Mouse (Mus musculus): ENCODE data around the gene Adra2a. TPM values are rescaled to one million over a fixed set of nuclear protein-coding genes. Genes with fewer than 3 reads are reported as not detected.

The Adra2a gene
- polyA plus RNA-seq, 1 experiment from 2014 or later = 1.9 TPM

GRCm38 (mm10) chr19:54046684-54047070 is 2.7 kb downstream of the Adra2a start:
- Histone ChIP-seq H3K9ac (replicated peaks) (peak overlapping the region; percentile 72), H3K4me1 (replicated peaks) (peaks cover 31% of the 10 kb centered on the region), H3K9me3 (no peaks in the 10 kb centered on the region), H3K4me3 (replicated peaks) (peak overlapping the region; percentile 59), H3K27me3 (peaks cover 57% of the 10 kb centered on the region), H3K4me2 (replicated peaks) (peak overlapping the region; percentile 99), H3K27ac (no peak overlapping the region), H3K36me3 (no peaks in the 10 kb centered on the region)
- under 1% methylated on average over 46 of the region's 46 CpGs for WGBS
- ATAC-seq = no peak

DNA sequence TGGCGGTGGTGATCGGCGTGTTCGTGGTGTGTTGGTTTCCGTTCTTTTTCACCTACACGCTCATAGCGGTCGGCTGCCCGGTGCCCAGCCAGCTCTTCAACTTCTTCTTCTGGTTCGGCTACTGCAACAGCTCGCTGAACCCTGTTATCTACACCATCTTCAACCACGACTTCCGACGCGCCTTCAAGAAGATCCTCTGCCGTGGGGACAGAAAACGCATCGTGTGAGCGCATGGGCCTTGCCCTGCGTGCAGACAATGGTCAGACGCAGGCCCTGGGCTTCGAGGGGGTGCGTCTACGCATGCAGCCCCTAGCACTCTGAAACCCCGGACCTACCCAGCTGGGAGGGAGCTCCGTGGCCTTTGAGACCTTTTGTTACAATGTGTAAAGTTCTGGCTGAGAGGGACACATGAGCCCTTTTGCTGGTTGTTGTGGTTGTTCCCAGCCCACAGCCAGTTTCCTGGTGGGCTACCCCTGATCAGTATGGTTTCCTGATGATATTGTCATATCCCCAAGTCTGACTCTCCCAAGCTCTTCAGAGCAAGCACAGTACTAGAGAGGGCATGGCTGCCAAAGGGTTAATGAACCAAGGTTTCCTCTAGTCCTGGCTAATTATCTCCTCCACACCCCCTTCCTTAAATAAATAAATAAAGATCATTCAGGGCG is 3.6 kb downstream of the Adra2a start:
- WGBS = under 1% methylated on average over 27 of the region's 27 CpGs

DNA sequence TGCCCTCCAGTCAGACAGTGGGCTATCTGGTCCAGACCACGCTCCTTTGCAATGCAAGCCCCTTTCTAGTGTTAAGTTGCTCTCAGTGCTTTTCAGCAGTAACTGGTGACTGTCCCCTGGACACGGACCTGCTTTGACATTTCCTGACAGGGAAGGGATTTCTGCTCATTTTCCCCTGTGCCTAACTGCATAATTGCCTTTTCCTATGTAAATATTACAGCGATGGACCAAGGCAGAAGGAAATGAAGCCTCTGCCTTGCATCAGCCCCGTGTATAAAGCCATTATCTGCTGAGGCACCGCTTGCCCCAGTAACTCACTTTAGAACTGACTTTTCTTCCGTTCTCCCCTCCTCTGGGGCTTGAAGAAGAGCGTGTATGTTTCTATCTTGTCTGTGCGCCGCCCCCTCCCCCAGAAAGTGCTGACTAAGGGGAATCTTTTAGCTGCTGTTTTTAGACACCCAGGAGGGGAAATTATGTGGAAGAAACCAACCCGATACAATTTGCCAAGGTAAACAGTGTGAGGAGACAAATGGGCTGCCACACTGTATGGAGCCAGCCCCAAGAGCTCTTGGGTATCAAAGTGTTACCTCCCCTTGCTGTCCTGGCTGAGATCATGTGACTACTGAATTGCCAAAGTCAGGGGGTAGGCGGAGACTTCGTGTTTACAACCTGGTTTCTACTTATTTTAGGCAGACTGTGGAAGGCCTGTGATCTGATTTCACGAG is 4.4 kb downstream of the Adra2a start:
- WGBS = 11% methylated on average over 13 of the region's 13 CpGs
- peaks cover 31% of the 10 kb centered on the region for H3K4me1 ChIP-seq (replicated peaks)
- H3K9ac ChIP-seq (replicated peaks) = no peak overlapping the region
- peak overlapping the region; percentile 59; the same call in 1 of the 2 replicates for H3K4me3 ChIP-seq (replicated peaks)
- no peak overlapping the region for H3K27ac ChIP-seq
- H3K36me3 ChIP-seq = no peaks in the 10 kb centered on the region
- H3K9me3 ChIP-seq = no peaks in the 10 kb centered on the region
- peak overlapping the region; percentile 99 for H3K4me2 ChIP-seq (replicated peaks)
- peaks cover 57% of the 10 kb centered on the region for H3K27me3 ChIP-seq
- no peak for ATAC-seq

More for the DNA sequence above, 3.6 kb downstream of the Adra2a start:
- H3K9me3 ChIP-seq = no peaks in the 10 kb centered on the region
- no peak overlapping the region for H3K27ac ChIP-seq
- peak overlapping the region; percentile 59 for H3K4me3 ChIP-seq (replicated peaks)
- ATAC-seq = no peak
- peaks cover 57% of the 10 kb centered on the region for H3K27me3 ChIP-seq
- peak overlapping the region; percentile 99 for H3K4me2 ChIP-seq (replicated peaks)
- H3K36me3 ChIP-seq = no peaks in the 10 kb centered on the region
- peak overlapping the region; percentile 72 for H3K9ac ChIP-seq (replicated peaks)
- peaks cover 31% of the 10 kb centered on the region for H3K4me1 ChIP-seq (replicated peaks)

GRCm38 (mm10) chr19:54051651-54052050 is 7.7 kb downstream of the Adra2a start:
- H3K9ac ChIP-seq (replicated peaks) = no peak overlapping the region
- no peak for ATAC-seq
- WGBS = 77% methylated on average over 4 of the region's 4 CpGs
- no peaks in the 10 kb centered on the region for H3K9me3 ChIP-seq
- no peaks in the 10 kb centered on the region for H3K36me3 ChIP-seq
- H3K27me3 ChIP-seq = peaks cover 43% of the 10 kb centered on the region
- H3K4me1 ChIP-seq (replicated peaks) = peaks cover 12% of the 10 kb centered on the region
- H3K27ac ChIP-seq = no peak overlapping the region
- no peak overlapping the region for H3K4me3 ChIP-seq (replicated peaks)
- no peak overlapping the region for H3K4me2 ChIP-seq (replicated peaks)

- H3K4me3 ChIP-seq (replicated peaks) = no peak overlapping the region
- H3K27ac ChIP-seq = no peak overlapping the region
- WGBS = 40% methylated on average over 5 of the region's 5 CpGs
- no peaks in the 10 kb centered on the region; the same call in 1 of the 2 replicates for H3K9me3 ChIP-seq
- no peak for ATAC-seq
- H3K4me2 ChIP-seq (replicated peaks) = no peak overlapping the region
- H3K27me3 ChIP-seq = peaks cover 4% of the 10 kb centered on the region
- H3K4me1 ChIP-seq (replicated peaks) = no peaks in the 10 kb centered on the region
- no peaks in the 10 kb centered on the region for H3K36me3 ChIP-seq
- no peak overlapping the region for H3K9ac ChIP-seq (replicated peaks)
These were observed 11.9 kb downstream of the Adra2a start for GRCm38 (mm10) chr19:54055845-54056244.

GRCm38 (mm10) chr19:54068447-54068846 is 24.5 kb downstream of the Adra2a start:
- no peaks in the 10 kb centered on the region for H3K4me1 ChIP-seq (replicated peaks)
- no peak overlapping the region for H3K9ac ChIP-seq (replicated peaks)
- no peak for ATAC-seq
- no peak overlapping the region for H3K27ac ChIP-seq
- H3K27me3 ChIP-seq = no peaks in the 10 kb centered on the region
- no peak overlapping the region for H3K4me2 ChIP-seq (replicated peaks)
- no peaks in the 10 kb centered on the region for H3K9me3 ChIP-seq
- no peaks in the 10 kb centered on the region for H3K36me3 ChIP-seq
- H3K4me3 ChIP-seq (replicated peaks) = no peak overlapping the region
- WGBS = 93% methylated on average over 7 of the region's 7 CpGs

DNA sequence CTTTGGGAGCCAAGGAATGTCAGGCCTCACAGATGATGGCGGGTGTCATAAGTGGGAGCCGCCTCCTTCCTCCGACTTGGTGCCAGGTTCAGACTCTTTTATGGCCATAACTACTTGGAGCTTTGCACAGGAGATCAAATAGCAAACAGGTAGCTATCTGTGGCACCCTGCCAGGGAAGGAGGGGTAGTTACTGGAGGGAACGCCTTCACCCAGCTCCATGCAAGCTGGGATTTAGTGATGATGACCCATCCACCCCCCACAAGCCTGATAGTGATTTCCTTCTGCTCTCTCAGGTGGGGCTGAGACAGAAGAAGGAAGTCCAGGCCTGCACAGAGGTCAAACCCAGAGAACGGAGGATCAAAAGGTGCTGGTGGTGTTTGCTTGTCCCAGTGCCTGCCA is 26.6 kb downstream of the Adra2a start:
- no peak overlapping the region for H3K4me2 ChIP-seq (replicated peaks)
- H3K36me3 ChIP-seq = no peaks in the 10 kb centered on the region
- no peak overlapping the region for H3K9ac ChIP-seq (replicated peaks)
- H3K27ac ChIP-seq = no peak overlapping the region
- H3K9me3 ChIP-seq = no peaks in the 10 kb centered on the region
- no peak for ATAC-seq
- H3K27me3 ChIP-seq = 0 out of 2 replicates have a peak, but pooled peaks cover 5% of the 10 kb centered on the region
- H3K4me1 ChIP-seq (replicated peaks) = no peaks in the 10 kb centered on the region
- H3K4me3 ChIP-seq (replicated peaks) = no peak overlapping the region
- WGBS = 92% methylated on average over 5 of the region's 5 CpGs

DNA sequence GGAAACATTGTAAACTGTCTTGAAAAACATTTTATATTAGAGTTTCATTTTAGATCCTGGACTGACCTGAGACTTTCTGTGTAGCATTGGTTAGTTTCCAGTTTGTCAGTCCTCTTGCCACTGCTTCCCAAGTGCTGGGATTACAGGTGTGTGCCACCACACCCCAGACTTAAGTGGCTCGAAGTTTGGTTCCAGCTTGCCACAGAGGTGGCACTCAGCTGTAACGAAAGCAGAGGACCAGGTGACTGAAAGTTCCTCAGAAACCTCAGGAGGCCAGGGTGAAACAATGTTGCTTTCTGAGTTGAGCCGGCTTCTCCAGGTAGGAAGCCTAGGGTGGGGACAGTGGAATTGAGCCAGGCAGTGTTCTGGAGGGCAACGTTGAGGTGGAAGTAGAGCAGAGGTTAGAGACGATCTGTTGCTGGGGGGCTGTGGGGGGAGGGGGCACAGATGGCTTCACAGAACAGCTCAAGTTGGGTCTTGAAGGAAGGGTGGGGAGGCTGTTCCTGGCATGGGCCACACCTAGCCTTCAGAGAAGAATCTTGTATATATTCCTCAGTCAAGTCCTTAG is 28.4 kb downstream of the Adra2a start:
- H3K4me2 ChIP-seq (replicated peaks) = no peak overlapping the region
- H3K27me3 ChIP-seq = 0 out of 2 replicates have a peak, but pooled peaks cover 5% of the 10 kb centered on the region
- H3K4me3 ChIP-seq (replicated peaks) = no peak overlapping the region
- H3K4me1 ChIP-seq (replicated peaks) = peaks cover 10% of the 10 kb centered on the region; the same call in 1 of the 2 replicates
- H3K9me3 ChIP-seq = no peaks in the 10 kb centered on the region
- no peak overlapping the region for H3K27ac ChIP-seq
- no peaks in the 10 kb centered on the region for H3K36me3 ChIP-seq
- WGBS = 86% methylated on average over 5 of the region's 5 CpGs
- H3K9ac ChIP-seq (replicated peaks) = no peak overlapping the region
- no peak for ATAC-seq

DNA sequence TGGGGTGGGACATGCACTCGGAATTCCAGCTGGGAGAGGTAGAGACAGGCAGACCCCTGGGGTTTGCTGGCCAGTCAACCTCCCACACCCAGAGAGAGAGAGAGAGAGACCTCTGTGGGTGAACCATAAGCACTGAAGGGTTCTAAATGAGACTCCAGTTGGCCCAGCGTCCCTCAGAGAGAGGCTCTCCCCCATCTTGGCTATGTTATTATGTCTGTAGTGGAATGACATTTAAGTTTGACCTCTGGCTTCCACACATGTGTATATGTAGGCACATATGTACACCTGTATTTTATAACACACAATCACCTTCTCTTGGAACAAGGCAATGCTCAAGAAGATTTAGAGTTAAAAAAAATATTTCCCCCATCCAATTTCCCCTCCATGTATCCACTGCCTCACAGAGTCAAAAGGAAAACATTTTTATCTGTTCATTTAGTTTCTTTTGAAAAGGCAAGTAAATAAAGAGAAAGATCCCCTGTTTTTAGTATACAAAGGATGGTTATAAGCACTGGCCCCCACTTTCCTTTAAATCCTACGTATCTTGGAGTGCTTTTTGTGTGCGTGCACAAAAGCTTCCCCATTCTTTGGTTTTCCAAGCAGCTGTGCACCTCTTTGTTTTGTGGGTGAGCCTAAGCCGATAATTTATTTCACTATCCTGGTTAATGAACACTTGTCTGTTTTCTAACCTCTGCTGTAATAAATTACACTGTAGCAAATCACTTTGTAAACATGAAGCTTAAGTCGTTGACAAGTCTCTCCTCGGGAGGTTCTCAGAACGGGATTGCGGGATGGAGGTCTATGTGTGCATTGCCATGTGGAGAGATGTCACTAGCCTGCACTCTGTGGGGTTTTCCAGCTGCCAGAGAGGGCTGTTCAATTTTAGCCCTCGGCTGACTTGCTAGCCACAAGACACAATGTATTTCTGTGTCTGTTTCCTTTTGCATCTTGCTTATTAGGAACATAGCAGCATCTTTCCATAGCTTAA is 32.7 kb downstream of the Adra2a start:
- Histone ChIP-seq H3K27me3 (0 out of 2 replicates have a peak, but pooled peaks cover 16% of the 10 kb centered on the region), H3K36me3 (no peaks in the 10 kb centered on the region), H3K4me3 (replicated peaks) (no peak overlapping the region), H3K9me3 (no peaks in the 10 kb centered on the region), H3K9ac (replicated peaks) (no peak overlapping the region), H3K4me2 (replicated peaks) (no peak overlapping the region), H3K27ac (no peak overlapping the region), H3K4me1 (replicated peaks) (peaks cover 10% of the 10 kb centered on the region; the same call in 1 of the 2 replicates)
- no peak for ATAC-seq
- 22% methylated on average over 10 of the region's 10 CpGs for WGBS

- H3K36me3 ChIP-seq = no peaks in the 10 kb centered on the region
- WGBS = 94% methylated on average over 9 of the region's 9 CpGs
- H3K4me2 ChIP-seq (replicated peaks) = no peak overlapping the region
- H3K4me3 ChIP-seq (replicated peaks) = no peak overlapping the region
- no peaks in the 10 kb centered on the region for H3K9me3 ChIP-seq
- H3K27me3 ChIP-seq = 0 out of 2 replicates have a peak, but pooled peaks cover 11% of the 10 kb centered on the region
- no peak overlapping the region for H3K9ac ChIP-seq (replicated peaks)
- H3K27ac ChIP-seq = no peak overlapping the region
- no peak for ATAC-seq
- peaks cover 8% of the 10 kb centered on the region; the same call in 1 of the 2 replicates for H3K4me1 ChIP-seq (replicated peaks)
These were observed 37.4 kb downstream of the Adra2a start for GRCm38 (mm10) chr19:54081303-54081702.

DNA sequence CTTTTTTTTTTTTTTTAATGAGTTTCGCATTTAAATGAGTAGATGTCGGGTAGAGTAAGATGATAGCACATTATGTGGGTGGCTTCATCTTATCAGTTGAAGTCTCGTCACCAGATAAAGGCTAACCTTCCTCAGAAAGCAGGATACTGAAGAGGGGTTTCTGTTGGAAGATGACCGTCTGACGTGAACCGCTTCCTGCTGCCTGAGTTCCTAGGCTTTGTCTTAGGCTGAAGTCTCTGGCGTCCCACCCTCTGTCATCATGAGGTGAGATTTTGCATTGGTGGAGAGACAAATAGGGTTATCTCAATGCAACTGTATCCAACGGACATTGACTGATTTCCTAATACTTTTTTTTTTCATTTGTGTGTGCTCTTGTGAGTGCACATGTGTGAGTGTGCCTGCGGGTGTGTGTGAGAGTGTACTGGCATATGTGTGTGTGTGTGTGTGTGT is 37.8 kb downstream of the Adra2a start:
- Histone ChIP-seq H3K4me1 (replicated peaks) (peaks cover 5% of the 10 kb centered on the region; the same call in 1 of the 2 replicates), H3K36me3 (no peaks in the 10 kb centered on the region), H3K27me3 (0 out of 2 replicates have a peak, but pooled peaks cover 11% of the 10 kb centered on the region), H3K9ac (replicated peaks) (no peak overlapping the region), H3K9me3 (no peaks in the 10 kb centered on the region), H3K27ac (no peak overlapping the region), H3K4me3 (replicated peaks) (no peak overlapping the region), H3K4me2 (replicated peaks) (no peak overlapping the region)
- WGBS = 86% methylated on average over 9 of the region's 9 CpGs
- ATAC-seq = no peak

All from midbrain, embryonic 13.5 days (tissue).